Mouse (Mus musculus): Measurements from ENCODE around the gene Ggn.

DNA sequence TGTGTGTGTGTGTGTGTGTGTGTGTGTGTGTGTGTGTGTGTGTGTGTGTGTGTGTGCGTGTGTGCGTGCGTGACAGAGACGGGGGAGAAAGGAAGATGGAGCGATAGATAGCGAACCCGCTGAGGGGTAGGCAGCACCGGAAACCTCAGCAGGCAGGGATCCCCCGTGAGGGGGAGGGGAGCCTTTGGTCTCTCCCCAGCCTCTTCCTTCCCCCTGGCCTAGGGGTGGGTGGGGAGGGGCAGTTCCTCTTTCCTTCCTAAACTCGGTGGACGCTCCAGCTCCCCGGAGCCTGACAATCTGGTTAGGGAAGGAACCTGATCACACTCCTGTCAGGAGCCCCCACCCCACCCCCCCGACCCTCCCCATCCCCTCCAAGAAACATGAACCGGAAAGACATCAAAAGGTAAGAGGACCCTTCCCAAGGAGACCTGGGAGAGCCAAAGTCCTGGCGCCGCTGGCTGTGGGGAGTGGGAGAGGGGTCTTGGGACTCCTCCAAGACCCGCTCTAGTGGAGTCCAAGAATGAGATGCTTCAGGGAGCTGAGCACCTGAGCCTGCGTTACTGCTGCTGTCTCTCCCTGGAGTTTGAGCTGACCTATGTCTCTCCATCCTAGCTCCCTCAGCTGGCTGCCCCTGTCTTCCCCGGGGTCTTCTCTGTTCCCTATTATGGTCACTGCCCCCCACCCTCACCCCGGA lies 35.2 kb upstream of the Ggn start, which contains the start of gene Rasgrp4:
- no peak for TF ChIP-seq POLR2A (IDR thresholded peaks at IDR 0.05; ENCODE audit: low read depth, low read length)
- no peak for TF ChIP-seq CTCF (IDR thresholded peaks at IDR 0.05; ENCODE audit: extremely low read depth, insufficient read length, insufficient replicate concordance, low read depth, low read length)
